Mouse (Mus musculus) left cerebral cortex, postnatal 25 days (tissue): ENCODE results near the gene Col20a1. TPM values are rescaled to one million over a fixed set of nuclear protein-coding genes. Genes with fewer than 3 reads are reported as not detected.

Experiments used
- DNase-seq, 2 experiments: peaks; one replicate each; pipeline ENCODE4 v3.0.0; 2022; ENCODE audit warnings: low spot score in 2 of 2, mixed read lengths in 1 of 2
- intact Hi-C: fragments of 180-260 bp; cut with DNase I; formaldehyde crosslinking; loops from one replicate; pipeline ENCODE4 v1.15.1; 2025
- total RNA-seq, 2 experiments: library from RNA; stranded (reverse); gene quantifications; 2 replicates each; pipeline ENCODE4 v1.2.3; 2021

Col20a1 gene
- total RNA-seq, 2 experiments from 2014 or later: 1.2 to 2.0 TPM

GRCm38 (mm10) chr2:181052171-181052570 lies 65.8 kb downstream of the Col20a1 start:
- intact Hi-C loops: no loop called here
- no peak for DNase-seq

- no peak for DNase-seq
- intact Hi-C loops: no loop called here
Measured at GRCm38 (mm10) chr2:181057341-181057740, 71.0 kb downstream of the Col20a1 start.

- intact Hi-C loops: no loop called here
- DNase-seq: no peak
Measured at GRCm38 (mm10) chr2:181058193-181058592, 71.9 kb downstream of the Col20a1 start.

- DNase-seq: peak; percentile 84 to 87
Measured at GRCm38 (mm10) chr2:181060127-181060526, 73.8 kb downstream of the Col20a1 start.

GRCm38 (mm10) chr2:181065827-181066226 lies 79.5 kb downstream of the Col20a1 start:
- DNase-seq: peak in 1 of 2 experiments; percentile 66
- intact Hi-C loops: loop anchor here (10.0 kb wide), 1 partner anchor 241 kb away; no protein-coding TSS in a partner anchor

More at GRCm38 (mm10) chr2:181060127-181060526, 73.8 kb downstream of the Col20a1 start:
- intact Hi-C loops: loop anchor here (1.0 to 10.0 kb wide), 3 partner anchors 27 to 235 kb away; no protein-coding TSS in a partner anchor

Other genes with a start within 250 kb of the Col20a1 start
- gene Bhlhe23, start 209.6 kb upstream of the Col20a1 start, total RNA-seq: under 1 TPM in 1 of 2 experiments, not detected in 1; 0.16 TPM
- 10 to 100 TPM; 60.6 to 62.8 TPM for gene Ythdf1, start 65.6 kb upstream of the Col20a1 start, total RNA-seq
- gene Birc7, start 57.5 kb upstream of the Col20a1 start, total RNA-seq: not detected
- gene Nkain4, start 31.8 kb upstream of the Col20a1 start, total RNA-seq: 10 to 100 TPM; 36.0 to 37.9 TPM
- gene Arfgap1, start 19.3 kb upstream of the Col20a1 start, total RNA-seq: 100 to 1,000 TPM; 139 to 147 TPM
- gene Chrna4, start 57.0 kb downstream of the Col20a1 start, total RNA-seq: 10 to 100 TPM; 31.2 to 38.2 TPM
- gene Kcnq2, start 148.8 kb downstream of the Col20a1 start, total RNA-seq: 100 to 1,000 TPM; 227 to 240 TPM
- gene Eef1a2, start 170.5 kb downstream of the Col20a1 start, total RNA-seq: 1,000 to 10,000 TPM; 1,322 to 1,385 TPM
- 10 to 100 TPM; 95.9 to 97.3 TPM for gene Ppdpf, start 200.7 kb downstream of the Col20a1 start, total RNA-seq
- under 1 TPM in 1 of 2 experiments, not detected in 1; 0.09 TPM for gene Ptk6, start 216.3 kb downstream of the Col20a1 start, total RNA-seq
- under 1 TPM in 1 of 2 experiments, not detected in 1; 0.21 TPM for gene Srms, start 226.7 kb downstream of the Col20a1 start, total RNA-seq
- gene Fndc11, start 233.5 kb downstream of the Col20a1 start, total RNA-seq: under 1 TPM in 1 of 2 experiments, not detected in 1; 0.30 TPM